Mouse (Mus musculus): ENCODE measurements around the gene Mrpl1. TPM values are rescaled to one million over a fixed set of nuclear protein-coding genes. Genes with fewer than 3 reads are reported as not detected.

The Mrpl1 gene
- polyA plus RNA-seq, 1 experiment from 2014 or later: 24.0 TPM

DNA sequence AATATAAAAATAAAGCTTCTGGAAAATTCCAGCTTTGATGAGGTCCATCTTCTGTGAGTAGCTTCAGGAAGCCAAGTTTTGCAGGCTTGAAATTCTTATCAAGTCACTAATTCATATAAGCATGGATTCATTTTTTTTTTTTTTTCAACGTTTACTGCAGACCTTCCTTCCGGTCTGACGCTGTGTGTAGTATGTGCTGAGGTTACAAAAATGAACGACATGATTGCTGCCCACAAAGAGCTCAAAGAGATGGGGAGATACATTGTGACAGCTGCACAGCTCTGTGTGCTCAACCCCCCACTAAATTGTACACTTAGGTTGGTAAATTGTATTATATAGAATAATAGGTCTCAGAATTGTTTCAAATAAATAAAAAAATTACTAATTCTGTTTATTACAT, 750 bp upstream of the Mrpl1 start:
- no peak overlapping the region for H3K4me3 ChIP-seq
- H3K4me1 ChIP-seq: peaks cover 14% of the 10 kb centered on the region
- ATAC-seq (ENCODE audit: insufficient number of reproducible peaks, insufficient read depth, low FRiP score, low TSS enrichment): no peak
- no peaks in the 10 kb centered on the region for H3K9me3 ChIP-seq
- no peak overlapping the region for H3K9ac ChIP-seq
- WGBS: 58% methylated on average over 4 of the region's 4 CpGs
- no peaks in the 10 kb centered on the region for H3K36me3 ChIP-seq
- H3K27ac ChIP-seq: no peak overlapping the region
- H3K27me3 ChIP-seq: no peaks in the 10 kb centered on the region
- no peak overlapping the region; the same call in 1 of the 2 replicates for H3K4me2 ChIP-seq (replicated peaks)

DNA sequence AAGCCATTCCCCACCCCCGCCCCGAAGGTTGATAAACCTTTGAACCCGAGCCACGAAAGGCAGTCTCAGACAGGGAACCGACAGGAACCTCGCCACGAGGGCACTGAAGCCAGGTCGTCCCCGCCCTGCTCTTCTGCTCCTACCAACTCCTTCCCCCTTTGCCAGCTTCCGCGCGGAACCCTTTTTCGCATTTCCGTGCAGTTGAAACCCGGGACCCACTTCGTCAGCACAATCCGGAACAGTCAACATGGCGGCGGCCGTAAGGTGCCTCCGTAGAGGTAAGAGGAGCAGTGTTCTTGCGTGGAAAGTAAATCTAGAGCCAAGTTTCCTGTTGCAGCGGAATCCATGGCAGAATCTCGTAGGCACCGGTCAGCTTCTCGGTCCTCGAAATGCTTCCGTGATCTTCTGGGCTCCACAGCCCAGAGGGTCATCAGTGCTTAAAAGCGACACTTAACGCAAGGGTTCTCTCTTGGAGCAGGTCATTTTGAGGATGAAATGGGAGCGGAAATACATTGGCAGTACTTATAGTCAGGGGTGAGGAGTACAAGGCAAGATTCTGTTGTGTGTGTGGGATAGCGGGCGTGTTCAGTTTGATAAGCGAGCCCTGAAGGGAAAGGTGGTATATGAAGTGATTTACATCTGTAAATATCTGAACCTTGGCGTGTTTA, 757 bp downstream of the Mrpl1 start:
- peak; percentile 93 for ATAC-seq (ENCODE audit: insufficient number of reproducible peaks, insufficient read depth, low FRiP score, low TSS enrichment)
- peaks cover 14% of the 10 kb centered on the region for H3K4me1 ChIP-seq
- no peaks in the 10 kb centered on the region for H3K27me3 ChIP-seq
- peak overlapping the region; percentile 72 for H3K27ac ChIP-seq
- H3K36me3 ChIP-seq: peaks cover 8% of the 10 kb centered on the region
- peak overlapping the region; percentile 65 for H3K4me2 ChIP-seq (replicated peaks)
- peak overlapping the region; percentile 70 for H3K9ac ChIP-seq
- no peaks in the 10 kb centered on the region for H3K9me3 ChIP-seq
- peak overlapping the region; percentile 84 for H3K4me3 ChIP-seq
- WGBS: under 1% methylated on average over 35 of the region's 35 CpGs

DNA sequence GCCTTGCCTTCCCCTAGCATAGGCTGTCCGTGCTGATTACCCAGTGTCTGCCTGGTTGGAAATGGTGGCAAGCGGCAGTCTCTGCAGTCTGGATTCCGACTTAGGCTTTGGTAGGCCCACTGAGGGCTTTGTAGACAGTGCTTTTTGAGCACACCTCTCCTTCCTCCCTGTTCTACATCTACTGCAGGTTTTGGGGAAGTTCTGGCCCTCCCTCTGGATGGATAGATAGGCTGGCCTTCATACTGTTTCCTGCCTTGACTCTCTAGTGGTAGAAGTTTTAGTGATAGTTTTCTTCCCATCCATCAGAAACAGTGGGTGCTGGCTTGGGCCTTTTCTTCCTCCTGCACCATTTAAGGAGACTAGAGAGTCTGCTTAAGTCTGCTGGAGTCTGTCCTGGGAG, 9.4 kb downstream of the Mrpl1 start:
- peaks cover 8% of the 10 kb centered on the region for H3K36me3 ChIP-seq
- ATAC-seq (ENCODE audit: insufficient number of reproducible peaks, insufficient read depth, low FRiP score, low TSS enrichment): no peak
- H3K4me1 ChIP-seq: no peaks in the 10 kb centered on the region
- 73% methylated on average over 3 of the region's 3 CpGs for WGBS
- no peaks in the 10 kb centered on the region for H3K27me3 ChIP-seq
- H3K4me3 ChIP-seq: no peak overlapping the region
- no peak overlapping the region for H3K27ac ChIP-seq
- H3K4me2 ChIP-seq (replicated peaks): no peak overlapping the region
- no peak overlapping the region for H3K9ac ChIP-seq
- no peaks in the 10 kb centered on the region for H3K9me3 ChIP-seq

DNA sequence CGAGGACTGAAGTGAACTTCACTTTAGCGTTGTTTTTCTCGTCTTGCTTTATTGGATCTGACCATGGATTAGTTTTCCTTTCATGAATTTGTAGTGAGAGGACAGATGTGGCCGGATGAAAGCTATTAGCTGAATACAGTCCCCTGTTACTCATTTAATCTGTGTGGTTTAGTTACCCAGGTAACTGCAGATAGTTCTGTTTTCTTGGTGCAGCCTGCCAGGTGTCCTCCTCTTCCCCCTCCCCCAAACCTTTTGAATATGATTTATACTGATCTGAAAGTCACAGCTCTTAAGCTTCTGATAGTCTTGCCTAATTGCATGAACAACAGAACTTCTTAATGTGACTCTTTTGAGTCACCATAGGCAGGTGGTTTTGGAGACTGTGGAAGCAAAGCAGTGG, 10.2 kb downstream of the Mrpl1 start:
- ATAC-seq (ENCODE audit: insufficient number of reproducible peaks, insufficient read depth, low FRiP score, low TSS enrichment): no peak

DNA sequence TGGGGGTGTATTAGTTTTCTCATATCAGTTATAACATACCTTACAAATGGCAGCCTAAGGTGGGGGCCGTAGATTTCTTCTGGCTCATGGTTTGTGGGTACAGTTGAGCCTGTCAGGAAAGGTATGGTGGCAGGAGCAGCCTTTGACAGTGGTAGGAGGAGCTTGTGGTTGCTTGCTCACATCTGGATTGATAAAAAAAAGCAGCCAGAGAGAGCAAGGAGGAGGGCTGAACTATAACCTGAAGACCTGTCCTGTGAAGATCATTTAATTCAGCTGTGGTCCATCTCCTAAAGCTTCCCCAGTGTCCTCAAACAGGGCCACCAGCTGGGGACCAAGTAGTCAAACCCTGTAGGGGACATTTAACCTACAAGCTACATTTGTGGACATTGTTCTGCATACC, 12.0 kb downstream of the Mrpl1 start:
- 94% methylated on average over 1 of the region's 1 CpGs for WGBS
- no peaks in the 10 kb centered on the region for H3K4me1 ChIP-seq
- H3K9ac ChIP-seq: no peak overlapping the region
- H3K27me3 ChIP-seq: no peaks in the 10 kb centered on the region
- no peak overlapping the region for H3K4me2 ChIP-seq (replicated peaks)
- no peak for ATAC-seq (ENCODE audit: insufficient number of reproducible peaks, insufficient read depth, low FRiP score, low TSS enrichment)
- peaks cover 1% of the 10 kb centered on the region; the same call in 1 of the 2 replicates for H3K36me3 ChIP-seq
- H3K9me3 ChIP-seq: no peaks in the 10 kb centered on the region
- H3K4me3 ChIP-seq: no peak overlapping the region
- H3K27ac ChIP-seq: no peak overlapping the region

More for the DNA sequence above, 10.2 kb downstream of the Mrpl1 start:
- no peaks in the 10 kb centered on the region for H3K4me1 ChIP-seq
- H3K27me3 ChIP-seq: no peaks in the 10 kb centered on the region
- no peak overlapping the region for H3K4me2 ChIP-seq (replicated peaks)
- peaks cover 3% of the 10 kb centered on the region for H3K36me3 ChIP-seq
- 57% methylated on average over 4 of the region's 4 CpGs for WGBS
- H3K27ac ChIP-seq: no peak overlapping the region
- H3K9me3 ChIP-seq: no peaks in the 10 kb centered on the region
- no peak overlapping the region for H3K4me3 ChIP-seq
- no peak overlapping the region for H3K9ac ChIP-seq

DNA sequence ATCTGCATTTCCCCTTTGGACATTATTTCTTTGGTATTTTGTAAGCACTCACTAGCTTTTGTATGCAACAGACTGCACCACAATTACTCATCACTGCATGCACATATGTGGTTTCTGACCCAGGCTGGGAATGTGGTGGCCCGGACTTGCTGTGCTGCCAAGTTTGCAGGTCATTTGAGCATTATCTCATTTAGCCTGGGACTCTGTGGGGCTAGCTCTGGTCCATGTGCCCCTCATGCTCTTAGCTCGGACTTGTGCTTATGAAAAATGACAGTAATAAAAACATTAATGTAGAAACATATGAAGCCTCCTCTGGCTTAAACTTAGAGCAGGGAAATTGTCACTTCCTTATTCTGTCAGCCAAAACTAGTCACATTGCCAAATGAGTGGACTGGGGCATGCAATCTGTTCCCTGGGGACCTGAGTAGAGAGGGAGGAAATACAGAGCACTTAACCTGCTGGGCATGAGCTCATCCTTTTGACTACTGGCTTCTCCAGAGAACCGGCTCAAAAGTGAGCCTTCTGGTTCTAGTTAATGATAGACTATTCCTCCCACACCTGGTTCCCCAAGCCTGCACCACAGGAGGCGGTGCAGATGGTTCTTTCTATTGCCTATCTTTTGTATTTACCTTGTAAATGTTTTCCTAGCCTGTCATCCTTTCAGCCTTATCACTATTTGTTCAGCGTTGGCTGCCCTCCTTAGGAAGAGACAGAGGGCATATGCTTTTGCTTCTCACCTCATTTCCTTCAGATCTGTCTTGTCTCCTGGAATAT, 12.7 kb downstream of the Mrpl1 start:
- no peak overlapping the region for H3K4me3 ChIP-seq
- H3K27ac ChIP-seq: no peak overlapping the region
- H3K36me3 ChIP-seq: peaks cover 4% of the 10 kb centered on the region; the same call in 1 of the 2 replicates
- no peaks in the 10 kb centered on the region for H3K4me1 ChIP-seq
- no peaks in the 10 kb centered on the region for H3K9me3 ChIP-seq
- H3K4me2 ChIP-seq (replicated peaks): no peak overlapping the region
- no peaks in the 10 kb centered on the region for H3K27me3 ChIP-seq
- no peak for ATAC-seq (ENCODE audit: insufficient number of reproducible peaks, insufficient read depth, low FRiP score, low TSS enrichment)
- no peak overlapping the region for H3K9ac ChIP-seq
- WGBS: 74% methylated on average over 5 of the region's 5 CpGs

DNA sequence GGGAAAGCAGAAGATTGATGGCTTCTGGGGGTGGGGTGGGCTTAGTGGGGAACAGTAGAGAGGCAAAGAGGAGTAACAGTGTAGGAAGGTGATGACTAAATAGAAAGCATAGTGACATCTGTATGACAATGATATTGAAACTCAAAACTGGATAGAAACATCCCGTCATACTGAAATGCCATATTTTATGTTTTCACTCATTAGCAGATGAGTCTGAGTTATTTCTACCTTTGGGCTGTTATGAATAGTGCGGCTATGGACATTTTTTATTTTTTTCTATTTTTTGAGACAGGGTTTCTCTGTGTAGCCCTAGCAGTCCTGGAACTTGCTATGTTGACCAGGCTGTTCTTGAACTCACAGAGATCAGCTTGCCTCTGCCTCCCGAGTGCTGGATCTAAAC, 13.7 kb downstream of the Mrpl1 start:
- WGBS: 98% methylated on average over 3 of the region's 3 CpGs
- no peak overlapping the region for H3K9ac ChIP-seq
- peaks cover 6% of the 10 kb centered on the region; the same call in 1 of the 2 replicates for H3K36me3 ChIP-seq
- no peaks in the 10 kb centered on the region for H3K27me3 ChIP-seq
- no peak overlapping the region for H3K4me2 ChIP-seq (replicated peaks)
- no peak for ATAC-seq (ENCODE audit: insufficient number of reproducible peaks, insufficient read depth, low FRiP score, low TSS enrichment)
- H3K27ac ChIP-seq: no peak overlapping the region
- H3K4me3 ChIP-seq: no peak overlapping the region
- no peaks in the 10 kb centered on the region for H3K4me1 ChIP-seq
- no peaks in the 10 kb centered on the region for H3K9me3 ChIP-seq

DNA sequence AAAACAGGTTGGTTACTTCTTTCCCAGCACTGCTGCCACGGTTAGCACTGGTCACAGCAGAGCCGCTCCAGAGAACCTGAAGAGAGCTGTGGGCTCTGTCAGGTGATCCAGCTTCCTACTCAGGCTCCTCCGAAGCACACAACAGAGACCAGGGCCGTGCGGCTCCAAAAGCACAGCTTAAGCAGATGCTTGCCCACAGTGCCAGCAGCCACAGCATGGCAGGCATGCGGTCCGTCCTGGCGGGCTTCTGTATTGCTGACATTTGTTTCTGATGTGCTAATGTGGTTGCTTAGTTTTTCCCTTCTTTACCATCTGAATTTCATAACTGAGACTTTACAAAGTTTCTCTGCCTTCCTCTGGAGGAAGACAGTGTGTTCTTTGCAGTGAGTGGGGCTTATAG, 17.2 kb downstream of the Mrpl1 start:
- Histone ChIP-seq H3K36me3 (peaks cover 22% of the 10 kb centered on the region), H3K27me3 (no peaks in the 10 kb centered on the region), H3K4me2 (replicated peaks) (no peak overlapping the region), H3K27ac (no peak overlapping the region), H3K4me1 (no peaks in the 10 kb centered on the region), H3K4me3 (no peak overlapping the region), H3K9ac (no peak overlapping the region), H3K9me3 (no peaks in the 10 kb centered on the region)
- 93% methylated on average over 8 of the region's 8 CpGs for WGBS
- no peak for ATAC-seq (ENCODE audit: insufficient number of reproducible peaks, insufficient read depth, low FRiP score, low TSS enrichment)

DNA sequence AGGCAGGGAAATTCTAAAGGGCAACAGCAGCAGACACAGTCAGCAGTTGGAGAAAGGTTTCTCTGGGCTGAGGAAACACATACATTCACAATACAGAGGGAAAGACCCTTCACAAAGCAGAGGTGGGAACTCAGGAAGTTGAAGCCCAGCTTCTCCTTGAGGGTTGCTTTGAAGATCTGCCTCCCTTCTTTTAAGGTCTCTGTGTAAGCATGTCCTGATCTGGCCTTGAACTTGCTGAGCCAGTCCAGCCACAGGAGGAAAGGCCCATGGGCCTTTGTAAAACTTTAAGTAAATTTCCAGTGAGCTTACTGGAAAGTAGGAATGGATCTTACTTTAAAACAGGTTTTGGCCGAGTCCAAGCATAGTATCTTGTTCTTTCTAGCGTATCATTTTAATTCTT, 19.7 kb downstream of the Mrpl1 start:
- H3K9me3 ChIP-seq: no peaks in the 10 kb centered on the region
- H3K27me3 ChIP-seq: no peaks in the 10 kb centered on the region
- ATAC-seq (ENCODE audit: insufficient number of reproducible peaks, insufficient read depth, low FRiP score, low TSS enrichment): no peak
- H3K36me3 ChIP-seq: peaks cover 26% of the 10 kb centered on the region
- H3K27ac ChIP-seq: no peak overlapping the region
- H3K4me2 ChIP-seq (replicated peaks): no peak overlapping the region
- H3K4me3 ChIP-seq: no peak overlapping the region
- WGBS: 90% methylated on average over 2 of the region's 2 CpGs
- H3K4me1 ChIP-seq: no peaks in the 10 kb centered on the region
- H3K9ac ChIP-seq: no peak overlapping the region

DNA sequence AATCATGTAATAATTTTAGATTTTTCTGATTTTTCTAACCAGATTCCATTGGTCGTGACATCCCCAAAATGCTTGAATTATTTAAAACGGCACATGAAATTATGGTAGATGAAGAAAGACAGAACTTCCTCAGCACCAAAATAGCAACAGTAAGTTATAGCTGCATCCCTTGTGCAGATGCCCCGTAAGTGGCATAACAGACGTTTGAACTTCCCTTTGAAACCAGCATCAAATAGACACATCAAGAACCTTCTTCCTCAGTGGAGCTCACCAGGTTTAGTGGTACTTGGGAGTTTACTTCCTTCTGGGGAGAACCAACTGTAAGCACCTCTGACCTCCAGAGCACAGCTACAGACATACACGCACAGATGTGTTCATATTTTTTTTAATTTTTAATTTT, 29.5 kb downstream of the Mrpl1 start:
- no peak for ATAC-seq (ENCODE audit: insufficient number of reproducible peaks, insufficient read depth, low FRiP score, low TSS enrichment)
- Histone ChIP-seq H3K4me2 (replicated peaks) (no peak overlapping the region), H3K27ac (no peak overlapping the region), H3K36me3 (peaks cover 19% of the 10 kb centered on the region), H3K9ac (no peak overlapping the region), H3K4me1 (no peaks in the 10 kb centered on the region), H3K27me3 (no peaks in the 10 kb centered on the region), H3K4me3 (no peak overlapping the region), H3K9me3 (no peaks in the 10 kb centered on the region)
- 89% methylated on average over 5 of the region's 5 CpGs for WGBS

DNA sequence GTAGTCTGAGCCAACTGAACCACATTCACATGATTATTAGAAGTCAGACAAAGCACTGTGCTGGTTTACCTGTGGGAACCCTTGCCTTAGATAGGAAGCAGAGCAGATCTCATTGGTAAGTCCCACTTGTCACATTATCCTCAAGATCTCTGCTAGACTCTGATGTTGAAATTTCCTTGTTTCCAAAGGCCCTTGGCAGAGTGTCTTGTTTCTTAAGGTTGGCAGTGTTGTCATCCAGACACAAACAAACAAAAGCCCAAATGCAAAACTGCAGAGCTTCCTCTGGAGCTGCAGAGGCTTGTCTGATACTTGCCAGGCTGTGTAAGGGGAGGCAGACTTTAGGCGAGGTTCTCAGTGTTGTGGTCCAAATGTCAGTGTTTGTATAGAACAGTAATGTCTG, 31.6 kb downstream of the Mrpl1 start:
- no peak for ATAC-seq (ENCODE audit: insufficient number of reproducible peaks, insufficient read depth, low FRiP score, low TSS enrichment)
- H3K4me3 ChIP-seq: no peak overlapping the region
- H3K36me3 ChIP-seq: peaks cover 19% of the 10 kb centered on the region
- H3K27me3 ChIP-seq: no peaks in the 10 kb centered on the region
- no peaks in the 10 kb centered on the region for H3K4me1 ChIP-seq
- H3K27ac ChIP-seq: no peak overlapping the region
- no peak overlapping the region for H3K9ac ChIP-seq
- H3K4me2 ChIP-seq (replicated peaks): no peak overlapping the region
- H3K9me3 ChIP-seq: no peaks in the 10 kb centered on the region
- WGBS: 82% methylated on average over 1 of the region's 1 CpGs

DNA sequence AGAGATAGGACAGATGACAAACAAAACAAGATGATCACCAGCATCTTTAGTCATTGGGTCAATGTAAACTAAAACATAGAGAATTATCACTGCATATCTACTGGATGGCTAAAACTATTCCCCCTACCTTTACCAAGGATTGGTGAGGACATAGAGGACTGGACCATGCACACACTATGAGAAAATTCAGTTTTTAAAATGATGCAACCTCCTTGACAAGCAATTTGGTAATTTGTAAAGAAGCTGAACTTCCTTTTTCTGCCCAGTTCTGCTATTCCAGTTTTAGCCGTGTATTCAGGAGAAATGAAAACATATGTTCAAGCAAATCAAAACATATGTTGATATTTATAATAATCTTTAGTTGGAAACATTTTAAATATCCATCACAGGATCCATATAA, 35.2 kb downstream of the Mrpl1 start:
- ATAC-seq (ENCODE audit: insufficient number of reproducible peaks, insufficient read depth, low FRiP score, low TSS enrichment): no peak
- H3K9ac ChIP-seq: no peak overlapping the region
- WGBS: 39% methylated on average over 1 of the region's 1 CpGs
- no peak overlapping the region for H3K27ac ChIP-seq
- H3K4me1 ChIP-seq: no peaks in the 10 kb centered on the region
- H3K36me3 ChIP-seq: peaks cover 9% of the 10 kb centered on the region
- H3K4me3 ChIP-seq: no peak overlapping the region
- H3K9me3 ChIP-seq: no peaks in the 10 kb centered on the region
- no peak overlapping the region for H3K4me2 ChIP-seq (replicated peaks)
- H3K27me3 ChIP-seq: no peaks in the 10 kb centered on the region
